Mouse (Mus musculus) lung, postnatal 25 days (tissue): Measurements from ENCODE around the gene 4933411K16Rik.
"Not testable (repeated sequence)": the region's sequence is repeated elsewhere in the genome, so short reads cannot be mapped to it uniquely, and the experiment has no call there.

Experiments
- DNase-seq: peaks from one replicate; pipeline ENCODE4 v3.0.0; 2022; ENCODE audit warnings: low spot score

Gene 4933411K16Rik

DNA sequence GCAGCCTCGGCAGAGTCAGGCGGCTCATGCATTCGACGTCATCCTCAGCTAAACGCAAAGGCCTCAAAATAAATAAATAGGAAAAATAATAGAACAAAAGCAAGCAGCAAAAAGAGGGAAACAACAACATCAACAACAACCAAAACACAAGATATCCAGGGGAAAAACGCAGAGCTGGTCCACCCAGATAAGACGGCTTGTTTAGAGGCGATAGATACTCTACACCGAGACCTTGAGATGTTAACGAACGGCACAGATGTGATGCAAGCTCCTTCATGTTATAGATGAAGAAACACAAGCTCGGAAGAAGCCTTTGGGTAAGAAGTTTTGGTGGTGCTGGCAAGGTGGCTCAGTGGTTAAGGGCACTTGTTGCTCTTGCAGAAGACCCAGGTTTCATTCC is 27.0 kb downstream of the 4933411K16Rik start:
- DNase-seq: no peak

DNA sequence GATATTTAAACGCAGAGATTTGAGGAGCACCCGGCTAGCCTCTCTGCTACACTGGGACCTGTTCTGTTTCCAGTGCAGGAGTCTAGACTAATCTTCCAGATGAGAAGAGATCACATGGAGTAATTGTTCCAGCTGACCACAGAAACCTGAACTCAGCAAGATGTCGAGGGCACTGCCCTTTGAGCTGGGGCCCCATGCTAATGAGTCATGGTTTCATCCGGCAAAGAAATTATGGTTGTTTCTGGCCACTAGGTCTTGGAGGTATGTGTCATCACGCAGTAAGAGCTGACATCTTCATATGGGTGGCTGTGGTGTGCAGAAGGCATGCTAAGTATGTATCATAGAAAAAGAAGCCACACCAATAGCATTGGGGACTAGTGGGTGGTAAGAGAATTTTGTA is 27.9 kb downstream of the 4933411K16Rik start:
- no peak for DNase-seq

- DNase-seq: no peak
Observed at GRCm38 (mm10) chr19:42080469-42080868, 28.4 kb downstream of the 4933411K16Rik start.

DNA sequence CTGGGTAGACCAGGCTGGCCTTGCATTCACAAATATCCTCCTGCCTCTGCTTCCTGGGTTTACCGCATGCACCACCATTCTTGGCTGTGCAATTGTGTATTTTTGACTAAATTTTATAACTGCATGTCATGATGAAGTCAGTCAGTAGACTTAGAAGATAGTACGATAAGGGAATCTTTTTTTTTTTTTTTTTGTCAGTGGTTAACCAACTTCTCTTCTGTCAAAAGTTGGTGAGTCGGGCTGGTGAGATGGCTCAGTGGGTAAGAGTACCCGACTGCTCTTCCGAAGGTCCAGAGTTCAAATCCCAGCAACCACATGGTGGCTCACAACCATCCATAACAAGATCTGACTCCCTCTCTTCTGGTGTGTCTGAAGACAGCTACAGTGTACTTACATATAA is 29.6 kb downstream of the 4933411K16Rik start:
- DNase-seq: not testable (repeated sequence)

DNA sequence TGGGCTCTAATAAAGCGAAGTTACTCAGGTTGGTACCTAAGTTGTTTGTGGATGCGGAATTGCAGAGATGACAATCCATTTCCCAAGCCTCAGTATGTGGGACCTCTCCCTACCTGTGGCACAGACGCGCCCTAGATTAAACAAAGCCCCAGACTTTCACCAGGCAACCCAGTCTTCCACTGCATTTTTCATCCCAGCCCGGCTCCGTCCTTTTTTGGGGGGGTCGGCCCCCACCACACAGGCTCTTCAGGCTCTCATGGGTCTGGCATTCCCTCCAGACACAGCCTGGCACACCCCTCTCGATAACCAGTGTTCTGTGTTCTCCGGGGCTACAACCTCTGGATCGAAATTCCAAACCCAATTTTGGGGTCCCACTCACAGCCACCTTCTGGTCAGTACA is 33.6 kb downstream of the 4933411K16Rik start:
- no peak for DNase-seq

DNA sequence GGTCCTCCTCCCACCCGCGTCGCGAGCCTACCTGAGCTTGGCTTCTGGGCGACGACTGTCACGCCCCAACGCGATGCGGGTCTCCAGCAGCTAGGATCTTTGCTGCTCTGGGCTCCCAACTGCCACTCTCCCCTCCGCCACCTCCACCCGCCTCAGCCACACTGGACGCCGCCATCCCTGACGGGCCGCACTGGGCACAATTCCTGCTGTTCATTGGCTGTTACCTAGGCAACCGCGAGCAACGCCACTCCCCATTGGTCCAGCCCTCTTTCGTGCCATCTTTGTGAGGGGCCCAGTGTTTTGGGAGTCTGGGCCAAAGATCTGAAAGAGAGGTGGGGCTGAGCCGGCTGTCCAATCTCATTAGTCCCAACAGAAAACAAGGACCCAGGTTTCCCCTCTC is 34.1 kb downstream of the 4933411K16Rik start, which contains the start of gene Morn4:
Gene Morn4 (minus strand): TSS at position 192 of the 400 bp plus-strand sequence.
- DNase-seq: peak; percentile 69

- peak; percentile 82 for DNase-seq
Observed at GRCm38 (mm10) chr19:42089103-42089747, 37.2 kb downstream of the 4933411K16Rik start.

- peak; percentile 100 for DNase-seq
Observed at GRCm38 (mm10) chr19:42089748-42090595, 37.9 kb downstream of the 4933411K16Rik start, which contains the start of gene Pi4k2a. Gene Pi4k2a (plus strand): TSS chr19:42090470.

- DNase-seq: peak; percentile 35
Observed at GRCm38 (mm10) chr19:42090637-42091141, 38.6 kb downstream of the 4933411K16Rik start.

GRCm38 (mm10) chr19:42099406-42099805 is 47.4 kb downstream of the 4933411K16Rik start:
- DNase-seq: no peak
